Mouse (Mus musculus): ENCODE results near the gene Olfr1046. TPM values are rescaled to one million over a fixed set of nuclear protein-coding genes. Genes with fewer than 3 reads are reported as not detected.
"Not testable (repeated sequence)": the region's sequence is repeated elsewhere in the genome, so short reads cannot be mapped to it uniquely, and the experiment has no call there.

Olfr1046 gene
- polyA plus RNA-seq (2015; fragmentation: Nextera tagmentation; extraction: Ambion mirVana), result not detected in 2 replicates

GRCm38 (mm10) chr2:86219214-86219613 lies at the start of gene Olfr1046:
Gene Olfr1046, minus strand, starts transcription at chr2:86219314.
- no peaks in the 10 kb centered on the region for H3K27me3 ChIP-seq (ENCODE audit: control insufficient read depth, insufficient read depth, low read depth, low read length)
- H3K4me3 ChIP-seq (ENCODE audit: low read length), result no peak within 1 kb of the TSS
- no peak within 1 kb of the TSS for H3K27ac ChIP-seq (ENCODE audit: low read length)
- 60% methylated on average over 2 of the region's 2 CpGs for WGBS
- no peak within 1 kb of the TSS for H3K9ac ChIP-seq (ENCODE audit: low read length)
- no peak for ATAC-seq (ENCODE audit: low read depth)
- no peaks in the 10 kb centered on the region for H3K36me3 ChIP-seq (ENCODE audit: control insufficient read depth, insufficient read depth, low read length)
- H3K4me2 ChIP-seq (ENCODE audit: low read depth, low read length), result no peak within 1 kb of the TSS
- H3K4me1 ChIP-seq (replicated peaks; ENCODE audit: control insufficient read depth, insufficient read depth, low read length), result no peaks in the 10 kb centered on the region
- H3K9me3 ChIP-seq (ENCODE audit: control insufficient read depth, low read length), result no peaks in the 10 kb centered on the region

GRCm38 (mm10) chr2:86258228-86258627 lies 39.1 kb upstream of the Olfr1046 start, which contains the start of gene Olfr1049:
Gene Olfr1049, minus strand, starts transcription at chr2:86258328.
- H3K4me2 ChIP-seq (ENCODE audit: low read depth, low read length); H3K9ac ChIP-seq (ENCODE audit: low read length); H3K36me3 ChIP-seq (ENCODE audit: control insufficient read depth, insufficient read depth, low read length); H3K27me3 ChIP-seq (ENCODE audit: control insufficient read depth, insufficient read depth, low read depth, low read length); H3K9me3 ChIP-seq (ENCODE audit: control insufficient read depth, low read length); ATAC-seq (ENCODE audit: low read depth); H3K4me3 ChIP-seq (ENCODE audit: low read length); H3K27ac ChIP-seq (ENCODE audit: low read length); H3K4me1 ChIP-seq (replicated peaks; ENCODE audit: control insufficient read depth, insufficient read depth, low read length): not testable (repeated sequence)

GRCm38 (mm10) chr2:86240189-86240588 lies 21.1 kb upstream of the Olfr1046 start, which contains the start of gene Olfr1048:
Gene Olfr1048, minus strand, starts transcription at chr2:86240289.
- Histone ChIP-seq H3K4me3 (ENCODE audit: low read length) (no peak within 1 kb of the TSS), H3K9me3 (ENCODE audit: control insufficient read depth, low read length) (no peaks in the 10 kb centered on the region), H3K4me2 (ENCODE audit: low read depth, low read length) (no peak within 1 kb of the TSS), H3K36me3 (ENCODE audit: control insufficient read depth, insufficient read depth, low read length) (no peaks in the 10 kb centered on the region), H3K27ac (ENCODE audit: low read length) (no peak within 1 kb of the TSS), H3K9ac (ENCODE audit: low read length) (no peak within 1 kb of the TSS), H3K4me1 (replicated peaks; ENCODE audit: control insufficient read depth, insufficient read depth, low read length) (no peaks in the 10 kb centered on the region), H3K27me3 (ENCODE audit: control insufficient read depth, insufficient read depth, low read depth, low read length) (no peaks in the 10 kb centered on the region)
- no peak for ATAC-seq (ENCODE audit: low read depth)

DNA sequence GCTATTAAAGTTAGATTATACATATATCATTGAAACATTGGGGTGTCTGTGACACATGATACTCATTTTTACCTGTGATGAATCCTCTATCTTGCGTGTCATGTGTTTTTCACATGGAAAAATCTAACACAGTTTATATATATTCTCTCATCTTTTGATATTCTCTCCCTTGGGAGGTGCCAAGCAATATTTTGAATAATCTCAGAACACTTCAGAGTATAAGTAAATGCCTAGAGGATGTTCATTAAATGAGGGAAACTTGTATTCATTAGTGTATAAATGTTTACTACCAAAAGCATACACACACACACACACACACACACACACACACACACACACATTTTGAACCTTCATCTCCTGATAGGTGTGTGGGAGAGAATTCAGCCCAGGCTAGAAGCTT lies 12.2 kb upstream of the Olfr1046 start, which contains the start of gene Olfr1047:
Olfr1047 (minus strand) TSS at position 101 of the 400 bp plus-strand sequence.
- no peaks in the 10 kb centered on the region for H3K4me1 ChIP-seq (replicated peaks; ENCODE audit: control insufficient read depth, insufficient read depth, low read length)
- WGBS, result 92% methylated on average over 1 of the region's 1 CpGs

DNA sequence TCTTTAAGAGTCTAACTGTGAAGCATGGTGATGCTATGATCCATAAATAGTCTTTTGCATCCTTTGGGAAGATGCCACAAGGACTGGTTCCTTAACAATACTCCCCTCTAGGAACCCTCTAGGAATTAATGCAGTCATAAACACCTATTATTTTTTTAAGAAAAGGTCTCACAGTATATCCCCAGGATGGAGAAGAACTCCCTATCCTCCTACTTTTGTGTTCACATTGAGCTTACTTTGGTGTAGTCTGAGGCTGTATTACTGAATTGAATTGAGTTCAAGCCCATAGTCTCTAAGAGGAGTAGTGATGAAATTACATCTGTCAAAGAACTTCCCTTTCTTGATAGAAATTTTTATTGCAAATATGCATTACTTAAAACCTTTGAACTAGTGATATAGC lies 16.2 kb downstream of the Olfr1046 start, which contains the start of gene Olfr1045:
Olfr1045 (minus strand) TSS at position 101 of the 400 bp plus-strand sequence.
- Histone ChIP-seq H3K4me1 (replicated peaks; ENCODE audit: control insufficient read depth, insufficient read depth, low read length) (no peaks in the 10 kb centered on the region), H3K27ac (ENCODE audit: low read length) (no peak within 1 kb of the TSS), H3K4me3 (ENCODE audit: low read length) (no peak within 1 kb of the TSS), H3K9ac (ENCODE audit: low read length) (no peak within 1 kb of the TSS), H3K27me3 (ENCODE audit: control insufficient read depth, insufficient read depth, low read depth, low read length) (no peaks in the 10 kb centered on the region), H3K9me3 (ENCODE audit: control insufficient read depth, low read length) (no peaks in the 10 kb centered on the region), H3K4me2 (ENCODE audit: low read depth, low read length) (no peak within 1 kb of the TSS), H3K36me3 (ENCODE audit: control insufficient read depth, insufficient read depth, low read length) (no peaks in the 10 kb centered on the region)
- ATAC-seq (ENCODE audit: low read depth), result no peak

More for the DNA sequence above, 12.2 kb upstream of the Olfr1046 start, which contains the start of gene Olfr1047:
- Histone ChIP-seq H3K4me3 (ENCODE audit: low read length) (no peak within 1 kb of the TSS), H3K36me3 (ENCODE audit: control insufficient read depth, insufficient read depth, low read length) (no peaks in the 10 kb centered on the region), H3K4me2 (ENCODE audit: low read depth, low read length) (no peak within 1 kb of the TSS), H3K9ac (ENCODE audit: low read length) (no peak within 1 kb of the TSS), H3K9me3 (ENCODE audit: control insufficient read depth, low read length) (no peaks in the 10 kb centered on the region), H3K27ac (ENCODE audit: low read length) (no peak within 1 kb of the TSS), H3K27me3 (ENCODE audit: control insufficient read depth, insufficient read depth, low read depth, low read length) (no peaks in the 10 kb centered on the region)
- ATAC-seq (ENCODE audit: low read depth), result no peak

DNA sequence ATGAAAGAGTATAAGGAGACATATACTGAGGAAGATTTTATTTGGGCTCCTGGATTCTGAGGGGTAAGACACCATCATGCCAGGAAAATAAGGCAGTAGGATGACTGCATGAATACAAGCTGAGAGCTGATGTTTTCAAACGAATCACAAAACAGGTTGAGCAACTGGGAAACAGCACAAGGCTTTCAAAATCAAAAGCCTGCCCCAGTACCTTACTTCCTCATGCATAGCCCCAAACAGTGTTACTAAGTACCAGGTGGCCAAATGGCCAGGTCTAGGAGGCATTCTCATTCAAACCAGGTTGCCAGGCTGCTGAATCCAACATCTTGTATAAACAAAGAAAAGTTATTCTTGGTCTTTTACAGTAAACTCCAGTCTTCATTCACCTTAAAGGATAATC lies 23.3 kb downstream of the Olfr1046 start:
- no peaks in the 10 kb centered on the region for H3K27me3 ChIP-seq (ENCODE audit: control insufficient read depth, insufficient read depth, low read depth, low read length)
- no peaks in the 10 kb centered on the region for H3K36me3 ChIP-seq (ENCODE audit: control insufficient read depth, insufficient read depth, low read length)
- H3K4me2 ChIP-seq (ENCODE audit: low read depth, low read length), result no peak overlapping the region
- H3K27ac ChIP-seq (ENCODE audit: low read length), result no peak overlapping the region
- no peaks in the 10 kb centered on the region for H3K9me3 ChIP-seq (ENCODE audit: control insufficient read depth, low read length)
- no peak for ATAC-seq (ENCODE audit: low read depth)
- 26% methylated on average over 1 of the region's 1 CpGs for WGBS
- no peak overlapping the region for H3K4me3 ChIP-seq (ENCODE audit: low read length)
- no peak overlapping the region for H3K9ac ChIP-seq (ENCODE audit: low read length)
- H3K4me1 ChIP-seq (replicated peaks; ENCODE audit: control insufficient read depth, insufficient read depth, low read length), result no peaks in the 10 kb centered on the region

GRCm38 (mm10) chr2:86185583-86185982 lies 33.5 kb downstream of the Olfr1046 start, which contains the start of gene Olfr52:
Gene Olfr52, minus strand, starts transcription at chr2:86185683.
- no peaks in the 10 kb centered on the region for H3K9me3 ChIP-seq (ENCODE audit: control insufficient read depth, low read length)
- no peaks in the 10 kb centered on the region for H3K36me3 ChIP-seq (ENCODE audit: control insufficient read depth, insufficient read depth, low read length)
- H3K4me2 ChIP-seq (ENCODE audit: low read depth, low read length), result no peak within 1 kb of the TSS
- no peak for ATAC-seq (ENCODE audit: low read depth)
- H3K4me3 ChIP-seq (ENCODE audit: low read length), result no peak within 1 kb of the TSS
- no peak within 1 kb of the TSS for H3K27ac ChIP-seq (ENCODE audit: low read length)
- no peaks in the 10 kb centered on the region for H3K27me3 ChIP-seq (ENCODE audit: control insufficient read depth, insufficient read depth, low read depth, low read length)
- no peaks in the 10 kb centered on the region for H3K4me1 ChIP-seq (replicated peaks; ENCODE audit: control insufficient read depth, insufficient read depth, low read length)
- H3K9ac ChIP-seq (ENCODE audit: low read length), result no peak within 1 kb of the TSS

- WGBS, result 68% methylated on average over 3 of the region's 3 CpGs
- H3K4me3 ChIP-seq (ENCODE audit: low read length), result no peak overlapping the region
- no peak overlapping the region for H3K4me2 ChIP-seq (ENCODE audit: low read depth, low read length)
- no peaks in the 10 kb centered on the region for H3K27me3 ChIP-seq (ENCODE audit: control insufficient read depth, insufficient read depth, low read depth, low read length)
- ATAC-seq (ENCODE audit: low read depth), result no peak
- H3K9me3 ChIP-seq (ENCODE audit: control insufficient read depth, low read length), result no peaks in the 10 kb centered on the region
- no peaks in the 10 kb centered on the region for H3K4me1 ChIP-seq (replicated peaks; ENCODE audit: control insufficient read depth, insufficient read depth, low read length)
- H3K36me3 ChIP-seq (ENCODE audit: control insufficient read depth, insufficient read depth, low read length), result no peaks in the 10 kb centered on the region
- H3K9ac ChIP-seq (ENCODE audit: low read length), result no peak overlapping the region
- no peak overlapping the region for H3K27ac ChIP-seq (ENCODE audit: low read length)
These were observed 39.2 kb downstream of the Olfr1046 start for GRCm38 (mm10) chr2:86179950-86180349.

GRCm38 (mm10) chr2:86177720-86178119 lies 41.4 kb downstream of the Olfr1046 start, which contains the start of gene Olfr1044:
Gene Olfr1044, minus strand, starts transcription at chr2:86177820.
- H3K9me3 ChIP-seq (ENCODE audit: control insufficient read depth, low read length), result no peaks in the 10 kb centered on the region
- H3K36me3 ChIP-seq (ENCODE audit: control insufficient read depth, insufficient read depth, low read length), result no peaks in the 10 kb centered on the region
- no peak for ATAC-seq (ENCODE audit: low read depth)
- H3K4me1 ChIP-seq (replicated peaks; ENCODE audit: control insufficient read depth, insufficient read depth, low read length), result no peaks in the 10 kb centered on the region
- H3K9ac ChIP-seq (ENCODE audit: low read length), result no peak within 1 kb of the TSS
- no peak within 1 kb of the TSS for H3K27ac ChIP-seq (ENCODE audit: low read length)
- no peak within 1 kb of the TSS for H3K4me3 ChIP-seq (ENCODE audit: low read length)
- no peak within 1 kb of the TSS for H3K4me2 ChIP-seq (ENCODE audit: low read depth, low read length)
- no peaks in the 10 kb centered on the region for H3K27me3 ChIP-seq (ENCODE audit: control insufficient read depth, insufficient read depth, low read depth, low read length)

DNA sequence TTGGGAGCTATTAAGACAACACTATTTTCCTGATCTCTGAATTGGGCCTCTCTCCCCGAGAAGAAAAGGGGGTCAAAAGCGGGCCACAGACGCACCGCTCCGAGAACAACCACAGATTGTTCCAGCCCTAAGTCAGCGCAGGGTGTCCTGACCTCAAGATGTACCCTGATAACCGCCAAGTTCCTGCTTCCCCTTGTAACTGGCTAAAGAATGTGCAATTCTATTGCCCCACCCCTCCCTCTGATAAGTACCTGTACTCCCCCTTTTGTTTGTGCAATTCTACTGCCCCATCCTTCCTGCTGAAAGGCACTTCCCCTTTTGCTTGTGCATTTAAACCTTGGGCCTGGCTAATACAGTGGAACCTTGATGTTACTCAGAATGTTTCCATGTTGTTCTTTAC lies 43.7 kb downstream of the Olfr1046 start:
- not testable (repeated sequence) for H3K4me3 ChIP-seq (ENCODE audit: low read length); H3K9ac ChIP-seq (ENCODE audit: low read length); H3K27me3 ChIP-seq (ENCODE audit: control insufficient read depth, insufficient read depth, low read depth, low read length); H3K36me3 ChIP-seq (ENCODE audit: control insufficient read depth, insufficient read depth, low read length); H3K4me1 ChIP-seq (replicated peaks; ENCODE audit: control insufficient read depth, insufficient read depth, low read length); H3K27ac ChIP-seq (ENCODE audit: low read length); H3K9me3 ChIP-seq (ENCODE audit: control insufficient read depth, low read length); H3K4me2 ChIP-seq (ENCODE audit: low read depth, low read length); ATAC-seq (ENCODE audit: low read depth)
- 74% methylated on average over 7 of the region's 7 CpGs for WGBS
